Mouse (Mus musculus) lung, embryonic 16.5 days (tissue): Measurements from ENCODE around the gene Theg. TPM values are rescaled to one million over a fixed set of nuclear protein-coding genes. Genes with fewer than 3 reads are reported as not detected.
A peak's percentile ranks its signal among the peaks of the same experiment; 100 is the strongest.

Experiments used
- ATAC-seq: fragments of 200-750 bp; cut with Nextera tagmentation; 2 replicates; pipeline ENCODE4 v1.8.0; 2017; ENCODE audit warnings: low read depth, mild to moderate bottlenecking, moderate library complexity
- H3K27ac ChIP-seq: fragments of 300-500 bp; sonication (generic); 2 replicates; pipeline ENCODE4 v1.5.1; 2014; ENCODE audit warnings: mild to moderate bottlenecking, control low read depth, low read length
- H3K27me3 ChIP-seq: fragments of 300-500 bp; sonication (generic); 2 replicates; pipeline ENCODE4 v1.6.1; 2014; ENCODE audit warnings: low read depth, low read length, mixed read lengths; ENCODE audit not compliant: control insufficient read depth, insufficient read depth
- H3K36me3 ChIP-seq: fragments of 300-500 bp; sonication (generic); 2 replicates; pipeline ENCODE4 v1.6.1; 2014; ENCODE audit warnings: low read length; ENCODE audit not compliant: control insufficient read depth, insufficient read depth
- H3K4me1 ChIP-seq: fragments of 300-500 bp; sonication (generic); replicated peaks from 2 replicates; pipeline ENCODE4 v1.6.1; 2014; ENCODE audit warnings: low read length, mixed read lengths; ENCODE audit not compliant: control insufficient read depth, insufficient read depth
- H3K4me2 ChIP-seq: fragments of 300-500 bp; sonication (generic); 2 replicates; pipeline ENCODE4 v1.6.1; 2014; ENCODE audit warnings: low read depth, low read length, control low read depth
- H3K4me3 ChIP-seq: fragments of 300-500 bp; sonication (generic); 2 replicates; pipeline ENCODE4 v1.5.1; 2014; ENCODE audit warnings: mild to moderate bottlenecking, low read length, control low read depth
- H3K9ac ChIP-seq: fragments of 300-500 bp; sonication (generic); 2 replicates; pipeline ENCODE4 v1.6.1; 2014; ENCODE audit warnings: low read length, control low read depth
- H3K9me3 ChIP-seq: fragments of 300-500 bp; sonication (generic); 2 replicates; pipeline ENCODE4 v1.6.1; 2016; ENCODE audit warnings: low read length; ENCODE audit not compliant: control insufficient read depth
- whole genome bisulfite sequencing: fragments of 180-500 bp; shearing (Covaris S2); extraction: QIAGEN DNeasy Blood & Tissue Kit; methylation state at CpG from one replicate; pipeline ENCODE4 v1.1.7; 2014; 5-methylcytosine and 5-hydroxymethylcytosine counted together
- polyA plus RNA-seq: library from polyadenylated mRNA; unstranded; fragments of >200 nt; fragmentation: Nextera tagmentation; extraction: Ambion mirVana; gene quantifications from 2 replicates; pipeline ENCODE4 v1.2.1, GENCODE M21; 2015

The Theg gene
- polyA plus RNA-seq, 1 experiment from 2014 or later = not detected

GRCm38 (mm10) chr10:79597051-79597935, 10.2 kb upstream of the Theg start:
- H3K9me3 ChIP-seq = no peaks in the 10 kb centered on the region
- H3K27me3 ChIP-seq = no peaks in the 10 kb centered on the region; the same call in 1 of the 2 replicates
- ATAC-seq = no peak
- H3K4me2 ChIP-seq = no peak overlapping the region
- H3K27ac ChIP-seq = no peak overlapping the region
- WGBS = 40% methylated on average over 13 of the region's 13 CpGs
- H3K4me3 ChIP-seq = no peak overlapping the region
- no peaks in the 10 kb centered on the region for H3K36me3 ChIP-seq
- H3K4me1 ChIP-seq = no peaks in the 10 kb centered on the region
- H3K9ac ChIP-seq = no peak overlapping the region

GRCm38 (mm10) chr10:79595590-79595929, 8.4 kb upstream of the Theg start:
- WGBS = 53% methylated on average over 8 of the region's 8 CpGs
- H3K9me3 ChIP-seq = no peaks in the 10 kb centered on the region
- ATAC-seq = no peak
- no peaks in the 10 kb centered on the region for H3K4me1 ChIP-seq
- H3K27ac ChIP-seq = no peak overlapping the region
- no peak overlapping the region for H3K4me2 ChIP-seq
- no peaks in the 10 kb centered on the region for H3K36me3 ChIP-seq
- no peaks in the 10 kb centered on the region; the same call in 1 of the 2 replicates for H3K27me3 ChIP-seq
- no peak overlapping the region for H3K9ac ChIP-seq
- no peak overlapping the region for H3K4me3 ChIP-seq

- Histone ChIP-seq H3K9me3 (no peaks in the 10 kb centered on the region), H3K27ac (no peak overlapping the region), H3K4me2 (no peak overlapping the region), H3K9ac (no peak overlapping the region), H3K27me3 (no peaks in the 10 kb centered on the region; the same call in 1 of the 2 replicates), H3K4me3 (no peak overlapping the region), H3K36me3 (no peaks in the 10 kb centered on the region), H3K4me1 (no peaks in the 10 kb centered on the region)
- peak; percentile 84 for ATAC-seq
- WGBS = 15% methylated on average over 17 of the region's 17 CpGs
These were observed 7.9 kb upstream of the Theg start for GRCm38 (mm10) chr10:79594872-79595589.

- H3K9ac ChIP-seq = no peak overlapping the region
- no peak overlapping the region for H3K4me2 ChIP-seq
- H3K9me3 ChIP-seq = no peaks in the 10 kb centered on the region
- H3K36me3 ChIP-seq = no peaks in the 10 kb centered on the region
- H3K4me3 ChIP-seq = no peak overlapping the region
- H3K27ac ChIP-seq = no peak overlapping the region
- no peaks in the 10 kb centered on the region for H3K4me1 ChIP-seq
- WGBS = 47% methylated on average over 6 of the region's 6 CpGs
- no peaks in the 10 kb centered on the region; the same call in 1 of the 2 replicates for H3K27me3 ChIP-seq
- no peak for ATAC-seq
These were observed 7.0 kb upstream of the Theg start for GRCm38 (mm10) chr10:79594111-79594510.

- no peak overlapping the region for H3K4me2 ChIP-seq
- no peaks in the 10 kb centered on the region for H3K36me3 ChIP-seq
- no peak overlapping the region for H3K9ac ChIP-seq
- no peaks in the 10 kb centered on the region for H3K9me3 ChIP-seq
- WGBS = 92% methylated on average over 1 of the region's 1 CpGs
- H3K4me1 ChIP-seq = no peaks in the 10 kb centered on the region
- no peak overlapping the region for H3K4me3 ChIP-seq
- H3K27me3 ChIP-seq = no peaks in the 10 kb centered on the region; the same call in 1 of the 2 replicates
- H3K27ac ChIP-seq = no peak overlapping the region
- no peak for ATAC-seq
These were observed 3.6 kb upstream of the Theg start for GRCm38 (mm10) chr10:79590702-79591101.

GRCm38 (mm10) chr10:79587752-79588126, 608 bp upstream of the Theg start:
- no peak overlapping the region for H3K4me2 ChIP-seq
- no peaks in the 10 kb centered on the region for H3K27me3 ChIP-seq
- no peak overlapping the region for H3K4me3 ChIP-seq
- no peak overlapping the region for H3K9ac ChIP-seq
- WGBS = 58% methylated on average over 4 of the region's 4 CpGs
- no peak overlapping the region for H3K27ac ChIP-seq
- H3K36me3 ChIP-seq = no peaks in the 10 kb centered on the region
- no peak for ATAC-seq
- H3K4me1 ChIP-seq = no peaks in the 10 kb centered on the region
- no peaks in the 10 kb centered on the region for H3K9me3 ChIP-seq

- Histone ChIP-seq H3K27me3 (no peaks in the 10 kb centered on the region), H3K9me3 (no peaks in the 10 kb centered on the region), H3K4me3 (no peak overlapping the region), H3K36me3 (no peaks in the 10 kb centered on the region), H3K4me2 (no peak overlapping the region), H3K27ac (no peak overlapping the region), H3K4me1 (no peaks in the 10 kb centered on the region), H3K9ac (no peak overlapping the region)
- ATAC-seq = no peak
- WGBS = 63% methylated on average over 8 of the region's 8 CpGs
These were observed 888 bp downstream of the Theg start for GRCm38 (mm10) chr10:79586243-79586642.

- Histone ChIP-seq H3K4me2 (no peak overlapping the region), H3K27ac (no peak overlapping the region), H3K4me3 (no peak overlapping the region), H3K4me1 (no peaks in the 10 kb centered on the region), H3K27me3 (no peaks in the 10 kb centered on the region), H3K9me3 (no peaks in the 10 kb centered on the region), H3K36me3 (no peaks in the 10 kb centered on the region), H3K9ac (no peak overlapping the region)
- WGBS = 92% methylated on average over 5 of the region's 5 CpGs
- no peak for ATAC-seq
These were observed 1.4 kb downstream of the Theg start for GRCm38 (mm10) chr10:79585723-79586122.

GRCm38 (mm10) chr10:79585136-79585535, 2.0 kb downstream of the Theg start:
- no peak overlapping the region for H3K4me3 ChIP-seq
- no peaks in the 10 kb centered on the region for H3K27me3 ChIP-seq
- ATAC-seq = no peak
- no peak overlapping the region for H3K9ac ChIP-seq
- no peaks in the 10 kb centered on the region for H3K36me3 ChIP-seq
- H3K9me3 ChIP-seq = no peaks in the 10 kb centered on the region
- 92% methylated on average over 6 of the region's 6 CpGs for WGBS
- no peaks in the 10 kb centered on the region for H3K4me1 ChIP-seq
- H3K4me2 ChIP-seq = no peak overlapping the region
- no peak overlapping the region for H3K27ac ChIP-seq
